Mouse (Mus musculus) intestine, postnatal 0 days (tissue): ENCODE data around the gene Lcp2. TPM values are rescaled to one million over a fixed set of nuclear protein-coding genes. Genes with fewer than 3 reads are reported as not detected.

Experiments used
- ATAC-seq: fragments of 200-750 bp; cut with Nextera tagmentation; 2 replicates; pipeline ENCODE4 v1.8.0; 2017; ENCODE audit warnings: mild to moderate bottlenecking, moderate TSS enrichment, moderate library complexity
- H3K27ac ChIP-seq: fragments of 300-500 bp; sonication (generic); 2 replicates; pipeline ENCODE4 v1.5.1; 2014; ENCODE audit warnings: mild to moderate bottlenecking, low read depth, low read length, moderate library complexity
- H3K27me3 ChIP-seq: fragments of 300-500 bp; sonication (generic); replicated peaks from 2 replicates; pipeline ENCODE4 v1.6.1; 2014; ENCODE audit warnings: low read length, mixed read lengths; ENCODE audit not compliant: control insufficient read depth, insufficient read depth
- H3K36me3 ChIP-seq: fragments of 300-500 bp; sonication (generic); 2 replicates; pipeline ENCODE4 v1.6.1; 2014; ENCODE audit warnings: mild to moderate bottlenecking, moderate library complexity; ENCODE audit not compliant: control insufficient read depth, insufficient read depth
- H3K4me1 ChIP-seq: fragments of 300-500 bp; sonication (generic); replicated peaks from 2 replicates; pipeline ENCODE4 v1.6.1; 2014; ENCODE audit warnings: antibody characterized with exemption, low read length, mixed read lengths; ENCODE audit not compliant: control insufficient read depth, insufficient read depth
- H3K4me2 ChIP-seq: fragments of 300-500 bp; sonication (generic); replicated peaks from 2 replicates; pipeline ENCODE4 v1.6.1; 2014; ENCODE audit warnings: low read depth, mild to moderate bottlenecking, moderate library complexity
- H3K4me3 ChIP-seq: fragments of 300-500 bp; sonication (generic); 2 replicates; pipeline ENCODE4 v1.5.1; 2014; ENCODE audit warnings: low read depth, low read length
- H3K9ac ChIP-seq: fragments of 300-500 bp; sonication (generic); 2 replicates; pipeline ENCODE4 v1.6.1; 2014; ENCODE audit warnings: mild to moderate bottlenecking, low read depth, low read length
- H3K9me3 ChIP-seq: fragments of 300-500 bp; sonication (generic); 2 replicates; pipeline ENCODE4 v1.6.1; 2016; ENCODE audit warnings: mixed run types; ENCODE audit not compliant: control insufficient read depth
- CTCF ChIP-seq: sonication (generic); IDR thresholded peaks from 2 replicates; pipeline ENCODE4 v1.5.1; 2016; ENCODE audit warnings: low read depth, mild to moderate bottlenecking, control low read depth, antibody characterized with exemption, moderate library complexity
- WGBS: fragments of 180-500 bp; shearing (Covaris S2); extraction: QIAGEN DNeasy Blood & Tissue Kit; methylation state at CpG from one replicate; pipeline ENCODE4 v1.1.7; 2014; 5-methylcytosine and 5-hydroxymethylcytosine counted together
- polyA plus RNA-seq: library from polyadenylated mRNA; unstranded; fragments of >200 nt; fragmentation: Nextera tagmentation; extraction: Ambion mirVana; gene quantifications from 2 replicates; pipeline ENCODE4 v1.2.1, GENCODE M21; 2015

Lcp2 gene
- polyA plus RNA-seq, 1 experiment from 2014 or later, result 2.0 TPM

- no peak for ATAC-seq
- Histone ChIP-seq H3K9ac (no peak overlapping the region), H3K4me3 (no peak overlapping the region), H3K36me3 (no peaks in the 10 kb centered on the region), H3K4me1 (no peaks in the 10 kb centered on the region), H3K9me3 (no peaks in the 10 kb centered on the region), H3K4me2 (no peak overlapping the region), H3K27me3 (no peaks in the 10 kb centered on the region), H3K27ac (no peak overlapping the region)
- 73% methylated on average over 2 of the region's 2 CpGs for WGBS
- no peak for TF ChIP-seq CTCF
Measured at GRCm38 (mm10) chr11:34077870-34078269, 31.1 kb downstream of the Lcp2 start.

GRCm38 (mm10) chr11:34078581-34078980 lies 31.9 kb downstream of the Lcp2 start:
- no peak for ATAC-seq
- 89% methylated on average over 7 of the region's 7 CpGs for WGBS
- H3K4me1 ChIP-seq, result no peaks in the 10 kb centered on the region
- H3K9me3 ChIP-seq, result no peaks in the 10 kb centered on the region
- no peak overlapping the region for H3K4me2 ChIP-seq
- H3K27ac ChIP-seq, result no peak overlapping the region
- H3K9ac ChIP-seq, result no peak overlapping the region
- no peak overlapping the region for H3K4me3 ChIP-seq
- H3K27me3 ChIP-seq, result no peaks in the 10 kb centered on the region
- no peak for TF ChIP-seq CTCF
- no peaks in the 10 kb centered on the region for H3K36me3 ChIP-seq

- Histone ChIP-seq H3K4me1 (no peaks in the 10 kb centered on the region), H3K36me3 (no peaks in the 10 kb centered on the region), H3K27me3 (no peaks in the 10 kb centered on the region), H3K27ac (no peak overlapping the region), H3K9me3 (no peaks in the 10 kb centered on the region), H3K4me3 (no peak overlapping the region), H3K9ac (no peak overlapping the region), H3K4me2 (no peak overlapping the region)
- ATAC-seq, result no peak
- WGBS, result 67% methylated on average over 6 of the region's 6 CpGs
- no peak for TF ChIP-seq CTCF
Measured at GRCm38 (mm10) chr11:34079542-34080464, 33.1 kb downstream of the Lcp2 start.

GRCm38 (mm10) chr11:34083795-34084194 lies 37.1 kb downstream of the Lcp2 start:
- H3K9me3 ChIP-seq, result no peaks in the 10 kb centered on the region
- WGBS, result 61% methylated on average over 7 of the region's 7 CpGs
- H3K27ac ChIP-seq, result no peak overlapping the region
- no peak overlapping the region for H3K9ac ChIP-seq
- ATAC-seq, result no peak
- no peak overlapping the region for H3K4me3 ChIP-seq
- H3K4me1 ChIP-seq, result no peaks in the 10 kb centered on the region
- H3K27me3 ChIP-seq, result no peaks in the 10 kb centered on the region
- TF ChIP-seq CTCF, result no peak
- no peak overlapping the region for H3K4me2 ChIP-seq
- no peaks in the 10 kb centered on the region for H3K36me3 ChIP-seq

GRCm38 (mm10) chr11:34084639-34085038 lies 37.9 kb downstream of the Lcp2 start:
- H3K27me3 ChIP-seq, result no peaks in the 10 kb centered on the region
- H3K36me3 ChIP-seq, result no peaks in the 10 kb centered on the region
- H3K4me1 ChIP-seq, result no peaks in the 10 kb centered on the region
- ATAC-seq, result no peak
- WGBS, result 54% methylated on average over 2 of the region's 2 CpGs
- H3K9me3 ChIP-seq, result no peaks in the 10 kb centered on the region
- no peak overlapping the region for H3K4me3 ChIP-seq
- no peak for TF ChIP-seq CTCF
- H3K4me2 ChIP-seq, result no peak overlapping the region
- H3K9ac ChIP-seq, result no peak overlapping the region
- no peak overlapping the region for H3K27ac ChIP-seq

GRCm38 (mm10) chr11:34086164-34086751 lies 39.5 kb downstream of the Lcp2 start:
- no peak for TF ChIP-seq CTCF
- no peaks in the 10 kb centered on the region for H3K36me3 ChIP-seq
- no peaks in the 10 kb centered on the region for H3K9me3 ChIP-seq
- 59% methylated on average over 8 of the region's 8 CpGs for WGBS
- H3K4me1 ChIP-seq, result no peaks in the 10 kb centered on the region
- no peak overlapping the region for H3K4me2 ChIP-seq
- no peak overlapping the region for H3K4me3 ChIP-seq
- ATAC-seq, result no peak
- H3K9ac ChIP-seq, result no peak overlapping the region
- no peak overlapping the region for H3K27ac ChIP-seq
- no peaks in the 10 kb centered on the region for H3K27me3 ChIP-seq
